Mouse (Mus musculus): Measurements from ENCODE around the gene Gm2310.
"Not testable (repeated sequence)": the region's sequence is repeated elsewhere in the genome, so short reads cannot be mapped to it uniquely, and the experiment has no call there.

Gene Gm2310

DNA sequence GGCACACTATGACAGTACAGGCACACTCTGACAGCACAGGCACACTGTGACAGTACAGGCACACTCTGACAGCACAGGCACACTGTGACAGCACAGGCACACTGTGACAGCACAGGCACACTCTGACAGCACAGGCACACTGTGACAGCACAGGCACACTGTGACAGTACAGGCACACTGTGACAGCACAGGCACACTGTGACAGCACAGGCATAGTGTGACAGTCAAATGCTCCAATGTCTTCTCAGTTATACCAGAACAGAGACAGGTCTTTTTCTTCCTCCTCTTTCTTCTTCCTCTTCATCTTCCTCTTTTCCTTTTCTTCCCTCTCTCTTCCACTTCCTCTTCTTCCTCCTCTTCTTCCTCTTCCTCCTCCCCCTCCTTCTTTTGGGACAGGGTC lies at the start of gene Gm2310:
Gene Gm2310, minus strand, starts transcription at position 101 of the 400 bp plus-strand sequence.
- in situ Hi-C loops (cut with MboI, MseI) = not testable (repeated sequence)

DNA sequence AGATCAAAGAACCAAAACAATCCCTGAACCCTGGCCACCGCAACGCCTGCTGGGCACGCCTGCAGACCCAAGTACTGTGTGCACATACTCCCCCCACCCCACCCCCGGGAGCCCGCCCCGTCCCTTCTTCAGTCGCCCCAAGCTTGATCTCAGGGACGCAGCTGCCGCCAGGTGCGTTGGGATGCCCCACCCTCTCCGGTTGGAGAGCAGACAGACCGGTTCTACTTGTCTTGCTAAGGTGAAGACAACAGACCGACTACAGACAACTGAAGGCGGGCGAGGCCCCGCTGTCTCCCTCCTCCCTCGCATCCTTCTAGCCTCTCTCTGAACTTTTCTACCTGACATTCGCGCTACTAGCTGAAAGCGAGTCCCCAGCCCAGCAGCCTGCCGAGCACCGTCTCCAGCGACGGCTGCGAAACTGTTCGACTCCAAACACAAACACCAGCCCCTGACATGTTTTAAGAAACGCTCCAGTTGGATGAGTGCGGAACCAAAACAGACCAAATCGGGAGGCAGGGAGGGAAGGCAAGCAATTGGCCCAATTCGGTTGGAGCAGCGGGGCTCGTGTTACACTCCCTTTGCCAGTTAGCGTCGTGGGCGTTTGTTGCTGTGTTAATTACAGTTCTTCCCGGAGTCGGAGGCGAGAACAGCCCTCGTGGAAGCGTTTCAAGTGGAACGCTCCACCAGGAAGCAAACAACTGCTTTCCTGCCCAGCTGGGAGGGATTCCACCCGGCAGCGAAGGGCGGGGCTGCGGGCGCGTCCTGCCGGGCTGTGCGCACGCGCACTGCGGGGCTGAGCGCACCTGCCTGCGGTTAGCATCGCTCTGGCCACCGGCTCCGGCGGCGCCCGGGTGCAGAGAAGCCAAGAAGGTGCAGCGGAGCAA lies 49.1 kb upstream of the Gm2310 start:
- in situ Hi-C loops (cut with MboI, MseI) = no loop called here

DNA sequence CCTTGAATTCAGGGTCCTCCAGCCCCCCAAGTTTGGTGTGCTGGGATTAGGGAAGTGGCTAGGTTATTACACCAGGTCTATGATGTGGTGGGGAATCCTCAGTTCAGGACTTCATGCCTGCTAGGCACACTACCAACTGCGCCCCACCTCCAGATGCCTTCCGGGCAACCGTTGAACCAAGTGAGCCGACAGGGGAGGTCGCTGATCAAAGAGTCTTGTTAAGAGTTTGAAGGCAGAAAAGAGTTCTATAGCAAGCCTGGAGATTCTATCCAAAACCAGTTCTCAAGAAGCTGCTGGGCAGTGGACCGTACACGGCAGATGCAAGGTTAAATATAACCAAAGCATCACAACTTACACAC lies 48.5 kb upstream of the Gm2310 start:
- in situ Hi-C loops (cut with MboI, MseI) = no loop called here

DNA sequence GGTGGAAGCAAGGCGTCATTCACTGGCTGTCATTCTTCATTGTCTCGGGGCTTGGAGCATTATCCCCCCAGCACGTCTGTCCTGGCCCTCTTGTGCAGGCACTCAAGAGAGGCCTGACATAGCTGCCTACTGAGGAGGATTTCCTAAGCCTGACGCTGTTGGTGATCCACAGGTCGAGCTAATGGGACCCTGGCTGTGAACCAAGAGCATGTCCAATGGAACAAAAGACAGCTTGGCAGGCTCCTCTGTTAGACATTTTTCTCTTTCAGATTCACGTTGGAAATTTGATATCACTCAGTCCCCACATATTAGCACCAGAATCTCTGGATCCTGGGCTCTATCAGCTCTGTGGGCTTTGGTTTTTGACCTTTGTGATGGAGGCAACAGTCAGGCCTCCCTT lies 45.7 kb upstream of the Gm2310 start:
- in situ Hi-C loops (cut with MboI, MseI) = no loop called here

DNA sequence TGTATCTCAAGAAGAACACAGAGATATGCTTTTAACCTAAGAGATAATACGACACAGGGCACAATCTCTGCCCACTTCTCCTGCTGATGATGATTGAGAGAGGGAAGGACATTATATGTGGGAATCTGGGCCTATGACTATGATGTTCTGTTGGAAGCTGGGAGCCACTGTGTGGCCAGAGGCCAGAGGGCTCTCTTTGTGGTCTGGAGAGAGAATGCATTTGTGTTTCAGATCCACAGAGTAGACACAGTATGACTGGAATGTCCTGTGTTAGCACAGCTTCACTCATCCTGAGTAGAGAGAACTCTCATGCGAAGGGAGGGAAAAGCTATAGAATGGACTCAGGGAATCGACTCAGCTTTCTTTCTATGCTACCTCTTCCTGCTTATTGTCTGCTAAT lies 44.6 kb upstream of the Gm2310 start:
- in situ Hi-C loops (cut with MboI, MseI) = no loop called here

DNA sequence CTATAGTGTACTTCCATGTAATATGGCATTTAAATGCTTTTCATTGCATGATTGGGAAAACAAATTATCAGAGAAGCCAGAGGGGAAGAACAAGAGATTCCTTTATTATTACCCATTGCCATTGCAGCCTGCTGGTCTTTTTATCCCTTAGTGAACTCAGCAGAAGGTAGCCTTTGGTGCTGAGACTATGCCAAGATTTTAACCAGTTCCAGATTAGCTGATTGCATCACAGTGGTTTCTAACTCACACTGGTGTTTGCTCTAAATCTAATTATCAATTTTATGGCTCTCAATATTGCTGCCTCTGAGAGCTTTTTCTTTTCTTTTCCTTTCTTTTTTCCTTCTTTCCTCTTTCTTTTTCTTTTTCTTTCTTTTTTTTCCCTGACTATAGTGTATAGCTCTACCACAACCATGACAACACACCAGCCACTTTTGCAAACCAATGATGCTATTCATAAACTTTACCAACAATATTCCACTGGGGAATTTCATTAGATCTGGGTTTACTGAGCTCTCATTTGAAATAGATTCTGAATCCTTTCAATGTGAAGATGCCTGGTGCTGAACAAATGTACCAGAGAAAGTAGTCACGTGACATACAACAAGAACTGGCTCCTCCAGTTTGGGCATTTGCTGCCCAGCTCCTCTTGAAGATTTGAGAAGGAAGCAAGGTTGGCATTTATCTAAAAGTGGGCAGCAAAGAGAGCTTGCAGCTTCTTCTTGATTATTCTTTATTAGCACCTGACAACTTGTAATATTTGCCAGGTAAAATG lies 43.9 kb upstream of the Gm2310 start:
- in situ Hi-C loops (cut with MboI, MseI) = no loop called here

DNA sequence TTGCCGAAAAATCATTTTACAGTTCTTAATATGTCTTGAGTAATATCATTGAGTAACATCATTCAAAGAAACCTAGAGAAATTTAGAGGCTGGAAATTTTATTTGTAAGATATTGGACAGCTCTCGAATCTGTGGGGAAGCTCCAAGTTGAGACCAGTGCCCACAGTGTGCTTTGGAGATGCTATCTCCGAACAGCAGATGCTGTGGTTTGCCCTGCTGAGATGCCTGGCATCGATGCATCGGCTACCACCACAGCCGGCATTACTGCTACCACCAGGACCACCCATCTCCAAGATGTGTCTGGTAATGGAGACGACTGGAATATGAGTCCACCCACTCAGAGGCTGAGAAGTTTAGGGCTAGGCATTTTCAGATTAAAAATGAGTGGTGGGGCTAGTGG lies 43.0 kb upstream of the Gm2310 start:
- in situ Hi-C loops (cut with MboI, MseI) = no loop called here

DNA sequence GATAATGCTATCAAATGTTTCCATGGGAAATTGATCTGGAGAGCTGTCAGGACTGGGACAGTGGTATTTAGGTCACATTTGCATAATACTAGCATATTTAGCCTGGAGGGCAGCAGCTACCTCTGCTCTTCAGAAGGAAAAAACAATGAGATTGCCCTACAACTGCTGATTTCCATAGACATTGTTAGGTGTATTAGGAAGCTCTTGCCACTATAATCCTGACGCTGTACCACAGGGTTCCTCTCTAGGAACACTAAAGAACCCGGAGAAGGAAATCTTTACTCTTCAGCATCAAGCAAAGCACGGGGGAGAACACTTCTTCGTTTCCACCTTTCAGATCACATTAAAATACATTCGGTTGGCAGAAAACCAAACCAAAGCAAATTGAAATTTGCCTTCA lies 11.4 kb upstream of the Gm2310 start:
- in situ Hi-C loops (cut with MboI, MseI) = no loop called here

DNA sequence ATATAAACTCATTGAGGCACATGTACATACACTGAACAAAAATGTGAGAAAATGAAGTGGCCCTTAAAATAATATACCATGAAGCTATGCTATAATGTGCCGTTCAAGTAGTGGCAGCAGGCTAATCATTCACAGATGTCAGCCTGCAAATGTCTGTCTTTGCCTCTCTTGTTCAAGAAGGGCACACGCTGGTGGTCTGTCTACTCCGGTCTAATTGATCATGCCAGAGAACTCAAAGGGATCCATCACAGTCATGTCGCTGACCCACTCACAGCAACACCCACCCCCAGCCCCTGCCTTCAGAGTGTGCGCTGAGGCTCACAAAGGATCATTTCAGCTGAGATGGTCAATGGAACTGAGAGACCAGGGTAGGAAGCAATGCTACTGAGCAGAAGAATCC lies 6.8 kb downstream of the Gm2310 start:
- in situ Hi-C loops (cut with MboI, MseI) = no loop called here

DNA sequence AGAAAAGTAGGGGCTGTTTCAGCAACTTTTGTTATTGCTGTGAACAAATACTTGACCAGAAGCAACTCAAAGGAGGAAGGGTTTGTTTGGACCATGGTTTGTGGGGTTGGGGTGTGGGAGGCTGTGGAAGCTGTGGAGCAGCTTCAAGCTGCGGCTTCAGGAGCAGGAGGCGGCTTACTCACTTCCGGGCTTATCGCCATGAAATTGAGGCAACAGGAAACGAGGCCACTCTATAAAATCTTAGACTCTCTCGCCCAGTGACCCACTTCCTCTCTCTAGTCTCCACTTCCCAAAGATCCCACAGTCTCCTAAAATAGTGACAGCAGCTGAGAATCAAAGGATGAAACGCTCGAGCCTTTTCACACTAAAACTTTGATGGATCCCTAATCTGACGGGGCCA lies 7.9 kb downstream of the Gm2310 start:
- in situ Hi-C loops (cut with MboI, MseI) = no loop called here

DNA sequence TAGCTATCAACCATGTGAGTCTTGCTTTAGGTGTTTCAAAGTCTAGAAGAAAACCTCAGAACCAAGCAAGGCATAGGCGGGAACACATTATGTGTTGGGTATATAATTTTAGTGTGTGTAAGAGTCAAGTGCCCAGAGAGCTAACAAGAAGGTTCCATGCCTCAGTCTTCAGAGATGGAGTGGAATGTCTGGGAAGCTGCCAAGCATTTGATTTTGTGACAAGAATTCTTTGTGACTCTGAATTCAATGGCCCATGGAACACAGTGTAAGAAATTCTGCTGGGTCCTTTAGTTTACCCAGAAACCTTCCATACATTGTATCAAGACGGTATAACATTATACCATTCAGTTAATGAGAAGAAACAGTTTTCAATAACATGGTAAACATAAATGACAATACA lies 17.3 kb downstream of the Gm2310 start:
- in situ Hi-C loops (cut with MboI, MseI) = loop anchor here in 1 of 2 experiments (10.0 kb wide), 1 partner anchor 372 kb away; no protein-coding TSS in a partner anchor

DNA sequence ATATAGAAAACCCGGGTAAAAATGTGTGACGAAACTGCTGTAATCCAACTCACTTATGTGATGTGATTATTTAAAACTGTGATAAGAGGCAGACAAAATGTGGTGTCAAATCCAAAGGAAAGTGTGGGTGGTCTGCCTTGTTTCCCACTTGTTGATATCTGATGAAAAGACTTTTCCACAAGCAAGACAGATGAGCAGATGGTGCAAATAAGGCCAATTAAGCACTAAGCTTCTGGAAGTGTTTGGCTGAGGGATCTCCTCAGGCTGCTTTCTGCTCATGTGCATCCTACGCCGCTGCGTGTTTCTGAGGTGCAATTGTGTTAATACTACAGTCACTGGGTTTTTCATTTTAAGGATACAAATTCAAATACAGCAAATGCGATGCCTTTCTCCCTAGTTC lies 34.5 kb downstream of the Gm2310 start:
- in situ Hi-C loops (cut with MboI, MseI) = no loop called here

DNA sequence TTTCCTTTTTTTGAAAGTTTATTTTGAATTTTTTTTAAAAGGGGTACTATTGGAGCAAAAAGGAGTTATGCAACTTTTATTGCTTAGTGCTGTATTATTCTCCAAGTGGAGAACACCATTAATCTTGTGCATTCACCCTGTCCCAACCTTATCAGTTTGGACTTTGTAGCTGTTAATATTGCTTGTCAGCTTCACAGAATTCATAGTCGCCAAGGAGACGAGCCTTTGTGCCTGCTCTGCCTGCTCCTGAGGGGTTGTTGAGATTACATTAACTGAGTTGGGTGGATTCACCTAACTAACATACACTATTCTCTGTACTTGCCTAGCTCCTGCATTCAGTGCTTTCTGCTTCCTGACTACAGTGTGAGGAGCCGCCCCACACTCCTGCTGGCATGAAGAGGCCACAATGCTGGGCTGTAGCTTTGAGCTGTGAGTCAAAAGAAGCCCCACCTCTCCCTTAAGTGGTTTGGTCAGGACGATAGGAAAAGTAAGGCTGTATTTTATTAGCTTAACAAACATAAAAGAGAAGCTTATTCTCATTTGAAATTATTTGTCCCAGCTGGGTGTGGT lies 50.7 kb downstream of the Gm2310 start:
- in situ Hi-C loops (cut with MboI, MseI) = no loop called here
